Mouse (Mus musculus): ENCODE measurements around the gene Smpdl3b. TPM values are rescaled to one million over a fixed set of nuclear protein-coding genes. Genes with fewer than 3 reads are reported as not detected.
"Not testable (repeated sequence)": the region's sequence is repeated elsewhere in the genome, so short reads cannot be mapped to it uniquely, and the experiment has no call there.

Gene Smpdl3b
- polyA plus RNA-seq (2012; rRNA removed): 2.2 and 3.1 TPM in 2 replicates

- peak; percentile 64 to 82 for DNase-seq (ENCODE audit: extremely low spot score in 1 of 2, low spot score in 1 of 2)
Measured at GRCm38 (mm10) chr4:132756974-132757373, at the start of gene Smpdl3b. TSS of gene Smpdl3b (minus strand) at chr4:132757252.

- DNase-seq (ENCODE audit: extremely low spot score in 1 of 2, low spot score in 1 of 2): no peak
Measured at GRCm38 (mm10) chr4:132806620-132807191, 49.7 kb upstream of the Smpdl3b start.

DNA sequence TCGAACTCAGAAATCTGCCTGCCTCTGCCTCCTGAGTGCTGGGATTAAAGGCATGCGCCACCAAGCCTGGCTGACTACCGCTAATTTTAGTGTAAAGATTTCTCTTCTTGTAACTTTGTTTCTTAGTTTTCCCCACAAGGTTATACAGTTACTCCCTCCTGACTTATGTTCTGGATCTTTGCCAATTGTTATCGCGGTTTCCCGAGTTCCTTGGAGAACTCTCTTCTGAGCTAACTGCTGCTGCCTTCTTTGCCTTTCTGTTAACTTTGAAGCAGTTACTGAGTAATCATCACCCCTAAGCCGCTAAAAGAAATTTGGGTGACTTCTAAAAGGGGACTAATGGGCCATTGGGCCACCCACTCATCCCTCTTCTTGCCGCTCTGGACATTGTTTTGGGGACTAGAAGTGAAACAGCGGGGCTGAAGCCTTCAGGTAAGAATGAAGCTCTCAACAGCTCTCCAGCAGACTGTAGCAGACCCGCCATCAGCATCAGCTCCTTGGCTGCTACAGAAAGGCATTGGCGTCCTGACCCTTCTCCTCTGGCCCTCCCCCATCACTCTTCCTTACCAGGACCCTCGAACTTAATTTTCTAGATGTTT lies 48.6 kb upstream of the Smpdl3b start:
- no peak for DNase-seq (ENCODE audit: extremely low spot score in 1 of 2, low spot score in 1 of 2)

GRCm38 (mm10) chr4:132805146-132805545 lies 48.1 kb upstream of the Smpdl3b start:
- DNase-seq (ENCODE audit: extremely low spot score in 1 of 2, low spot score in 1 of 2): no peak

DNA sequence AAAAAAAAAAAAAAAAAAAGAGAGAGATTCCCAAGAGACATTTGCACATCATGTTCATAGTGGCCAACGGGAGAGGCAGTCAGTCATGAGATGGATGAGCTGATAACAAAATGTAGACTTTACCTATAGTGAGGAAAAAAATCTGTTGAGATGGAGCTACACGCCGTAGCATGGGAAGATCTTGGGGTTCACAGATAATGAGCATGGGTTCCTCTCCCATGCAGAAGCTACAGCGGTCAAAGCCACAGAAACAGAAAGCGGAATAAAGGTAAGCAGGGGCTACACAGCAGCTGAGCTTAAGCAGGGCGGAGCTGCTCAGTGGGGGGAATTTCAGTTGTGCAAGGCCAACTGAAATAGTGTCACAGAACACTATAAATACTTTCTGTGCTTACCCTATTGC lies 47.3 kb upstream of the Smpdl3b start:
- DNase-seq (ENCODE audit: extremely low spot score in 1 of 2, low spot score in 1 of 2): no peak

GRCm38 (mm10) chr4:132803876-132804275 lies 46.8 kb upstream of the Smpdl3b start:
- no peak for DNase-seq (ENCODE audit: extremely low spot score in 1 of 2, low spot score in 1 of 2)

DNA sequence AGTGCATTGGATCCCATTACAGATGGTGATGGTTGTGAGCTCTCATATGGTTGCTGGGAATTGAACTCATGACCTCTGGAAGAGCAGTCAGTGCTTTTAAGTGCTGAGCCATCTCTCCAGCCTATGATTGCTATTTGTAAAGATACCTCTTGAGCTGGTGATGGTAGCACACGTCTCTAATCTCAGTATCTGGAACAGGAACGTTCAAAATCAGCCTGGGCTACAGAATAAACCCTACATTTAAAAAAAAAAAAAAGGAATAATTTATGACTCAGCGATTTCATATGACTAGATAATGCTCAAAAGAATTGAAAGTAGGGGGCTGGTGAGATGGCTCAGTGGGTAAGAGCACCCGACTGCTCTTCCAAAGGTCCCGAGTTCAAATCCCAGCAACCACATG lies 46.2 kb upstream of the Smpdl3b start:
- no peak for DNase-seq (ENCODE audit: extremely low spot score in 1 of 2, low spot score in 1 of 2)

DNA sequence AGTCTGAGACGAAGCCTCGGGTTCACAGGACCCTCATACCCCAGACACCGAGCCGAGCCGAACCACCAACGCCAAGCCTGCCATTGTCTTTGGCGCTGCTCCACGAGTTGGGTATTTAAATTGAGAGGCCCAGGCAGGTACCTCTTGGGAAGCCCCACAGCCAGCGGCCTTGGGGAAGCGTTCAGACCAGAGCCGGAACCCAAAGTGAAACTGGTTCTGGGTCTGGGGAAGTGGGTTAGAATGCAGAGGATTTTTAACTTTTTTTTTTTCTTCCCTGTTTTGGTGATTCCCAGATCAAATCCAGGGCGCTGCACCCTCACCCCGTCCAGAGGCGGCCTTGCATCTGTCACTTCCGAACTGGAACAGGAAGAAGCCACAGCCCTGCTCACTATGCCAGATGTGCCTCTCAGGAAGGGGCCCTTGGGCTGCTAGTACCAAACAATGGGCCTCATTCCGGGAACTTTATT lies 45.2 kb upstream of the Smpdl3b start:
- DNase-seq (ENCODE audit: extremely low spot score in 1 of 2, low spot score in 1 of 2): no peak

DNA sequence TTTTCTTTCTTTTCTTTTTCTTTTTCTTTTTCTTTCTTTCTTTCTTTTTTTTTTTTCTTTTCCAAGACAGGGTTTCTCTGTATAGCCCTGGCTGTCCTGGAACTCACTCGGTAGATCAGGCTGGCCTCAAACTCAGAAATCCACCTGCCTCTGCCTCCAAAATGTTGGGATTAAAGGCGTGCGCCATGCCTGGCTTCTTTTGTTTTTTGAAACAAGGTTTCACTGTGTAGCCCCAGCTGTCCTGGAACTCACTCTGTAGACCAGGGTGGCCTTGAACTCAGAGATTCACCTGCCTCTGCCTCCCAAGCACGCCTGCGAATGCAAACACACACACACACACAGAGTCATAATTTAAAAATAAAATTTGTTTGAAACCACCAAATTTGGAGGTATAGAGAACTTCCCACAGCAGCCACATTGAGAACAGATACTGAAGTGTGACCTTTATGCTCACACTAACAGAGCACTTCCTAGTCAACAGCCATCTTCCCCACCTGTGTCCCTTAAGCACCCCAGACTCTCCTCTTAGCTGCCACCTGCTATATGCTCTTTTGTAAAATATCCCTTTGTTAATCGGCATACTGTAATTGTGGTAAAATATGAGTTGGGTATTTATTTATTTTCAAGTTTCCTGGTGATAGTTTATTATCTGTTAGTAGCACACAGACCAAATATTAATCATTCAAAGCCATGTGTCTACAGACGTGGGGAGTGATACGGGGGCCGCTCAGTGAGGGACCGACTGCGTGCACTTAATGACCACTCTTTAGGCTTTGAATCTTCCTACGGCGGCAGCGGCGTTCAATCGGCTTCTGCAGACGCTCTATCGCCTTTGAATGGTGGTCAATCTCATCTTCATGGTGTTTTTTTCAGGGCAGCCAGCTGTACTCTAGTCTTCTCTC lies 44.4 kb upstream of the Smpdl3b start:
- no peak for DNase-seq (ENCODE audit: extremely low spot score in 1 of 2, low spot score in 1 of 2)

- DNase-seq (ENCODE audit: extremely low spot score in 1 of 2, low spot score in 1 of 2): peak in 1 of 2 experiments; percentile 28
Measured at GRCm38 (mm10) chr4:132799845-132800244, 42.8 kb upstream of the Smpdl3b start.

DNA sequence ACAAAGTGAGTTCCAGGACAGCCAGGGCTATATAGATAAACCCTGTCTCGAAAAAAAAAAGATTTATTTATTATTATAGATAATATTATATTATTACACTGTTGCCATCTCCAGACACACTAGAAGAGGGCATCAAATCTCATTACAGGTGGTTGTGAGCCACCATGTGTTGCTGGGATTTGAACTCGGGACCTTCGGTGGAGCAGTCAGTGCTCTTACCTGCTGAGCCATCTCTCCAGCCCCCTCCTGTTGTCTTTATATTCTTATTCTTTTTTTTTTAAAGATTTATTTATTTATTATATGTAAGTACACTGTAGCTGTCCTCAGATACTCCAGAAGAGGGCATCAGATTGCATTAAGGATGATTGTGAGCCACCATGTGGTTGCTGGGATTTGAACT lies 41.6 kb upstream of the Smpdl3b start:
- DNase-seq (ENCODE audit: extremely low spot score in 1 of 2, low spot score in 1 of 2): not testable (repeated sequence)

DNA sequence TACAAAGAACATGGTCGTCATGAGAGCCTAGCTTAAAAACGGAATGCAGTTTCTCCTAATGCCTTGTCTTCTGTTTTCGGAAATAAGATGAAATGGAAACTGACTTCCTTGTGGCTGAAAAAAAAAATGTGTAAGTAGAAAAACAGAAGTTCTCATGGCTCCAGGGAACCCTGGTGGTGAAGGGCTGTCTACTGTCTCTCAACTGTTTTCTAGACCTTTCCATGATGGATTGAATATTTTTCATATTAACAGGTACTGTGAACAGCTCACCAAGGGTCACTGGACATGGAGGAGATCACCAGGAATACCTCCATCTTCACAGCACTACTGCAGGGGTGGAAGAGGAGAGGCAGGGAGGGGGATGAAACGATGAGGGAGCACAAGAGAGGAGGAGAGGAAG lies 41.0 kb upstream of the Smpdl3b start:
- DNase-seq (ENCODE audit: extremely low spot score in 1 of 2, low spot score in 1 of 2): no peak

DNA sequence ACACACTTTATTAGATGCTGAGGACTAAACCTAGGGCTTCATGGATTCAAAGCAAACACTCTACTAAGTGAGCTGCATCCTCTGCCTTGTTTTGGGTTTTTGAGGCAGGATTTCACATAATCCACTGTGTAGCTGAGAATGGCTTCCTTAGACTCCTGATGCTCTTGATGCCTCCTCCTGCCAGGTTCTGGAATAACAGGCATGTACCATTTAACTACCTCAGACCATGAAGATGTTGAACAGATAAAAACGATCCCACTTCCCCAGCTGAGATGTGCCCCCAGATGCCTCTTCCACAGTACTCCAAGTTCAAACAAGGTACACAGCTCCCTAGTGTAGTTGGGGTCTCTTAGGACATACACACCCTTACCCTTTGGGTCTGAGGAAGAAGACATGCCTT lies 40.4 kb upstream of the Smpdl3b start:
- no peak for DNase-seq (ENCODE audit: extremely low spot score in 1 of 2, low spot score in 1 of 2)

DNA sequence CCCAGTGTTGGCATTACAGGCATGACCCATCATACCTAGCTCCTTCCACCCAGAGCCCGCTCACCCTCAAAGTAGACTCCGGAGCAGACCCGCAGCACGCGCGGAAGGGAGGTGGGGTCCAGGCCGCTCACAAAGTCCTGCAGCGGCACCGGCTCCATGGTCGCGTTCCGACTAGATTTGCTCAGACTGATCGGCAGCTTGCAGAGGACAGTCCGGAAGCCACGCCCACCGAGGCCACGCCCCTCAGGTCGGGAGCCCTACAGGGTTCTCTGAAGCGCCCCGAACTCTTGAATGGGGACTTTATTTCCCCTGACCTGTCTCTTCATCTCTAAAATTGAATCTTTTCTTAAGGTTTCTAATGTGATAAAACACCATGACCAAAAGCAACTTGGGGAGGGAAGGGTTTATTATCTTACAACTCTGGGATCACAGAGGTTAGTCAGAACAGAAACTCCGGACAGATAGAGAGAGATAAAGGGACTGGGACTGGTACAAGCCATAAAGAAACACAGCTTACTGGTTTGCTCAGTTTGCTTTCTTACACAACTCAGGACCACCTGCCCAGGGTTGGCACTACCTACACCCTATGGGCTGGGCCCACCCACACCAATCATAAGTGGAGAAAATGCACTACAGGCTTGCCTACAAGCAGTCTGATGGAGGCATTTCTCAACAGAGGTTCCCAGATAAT lies 39.3 kb upstream of the Smpdl3b start, which contains the start of gene Themis2:
Themis2 (minus strand) TSS at position 192 of the 691 bp plus-strand sequence.
- no peak for DNase-seq (ENCODE audit: extremely low spot score in 1 of 2, low spot score in 1 of 2)

DNA sequence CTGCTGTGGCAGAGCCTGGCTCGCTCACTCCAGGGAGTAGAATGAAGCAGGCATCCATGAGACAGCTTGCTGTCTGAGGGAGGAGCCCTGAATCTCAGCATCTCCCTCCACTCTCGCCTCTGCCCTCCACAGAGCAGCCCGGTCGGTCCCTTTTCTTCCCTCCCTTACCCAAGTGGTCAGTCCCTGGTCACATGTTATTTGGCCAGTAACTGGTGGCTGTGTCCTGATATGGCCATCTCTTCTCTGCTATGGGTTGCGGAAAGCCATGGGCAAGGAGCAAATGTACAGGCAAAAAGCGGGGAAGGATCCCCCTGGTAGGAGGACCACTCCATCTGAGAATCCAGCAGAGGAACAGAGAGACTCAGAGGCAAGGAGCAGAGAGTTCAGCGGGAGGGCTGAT lies 38.1 kb upstream of the Smpdl3b start:
- DNase-seq (ENCODE audit: extremely low spot score in 1 of 2, low spot score in 1 of 2): no peak

- DNase-seq (ENCODE audit: extremely low spot score in 1 of 2, low spot score in 1 of 2): no peak
Measured at GRCm38 (mm10) chr4:132794760-132795159, 37.7 kb upstream of the Smpdl3b start.

DNA sequence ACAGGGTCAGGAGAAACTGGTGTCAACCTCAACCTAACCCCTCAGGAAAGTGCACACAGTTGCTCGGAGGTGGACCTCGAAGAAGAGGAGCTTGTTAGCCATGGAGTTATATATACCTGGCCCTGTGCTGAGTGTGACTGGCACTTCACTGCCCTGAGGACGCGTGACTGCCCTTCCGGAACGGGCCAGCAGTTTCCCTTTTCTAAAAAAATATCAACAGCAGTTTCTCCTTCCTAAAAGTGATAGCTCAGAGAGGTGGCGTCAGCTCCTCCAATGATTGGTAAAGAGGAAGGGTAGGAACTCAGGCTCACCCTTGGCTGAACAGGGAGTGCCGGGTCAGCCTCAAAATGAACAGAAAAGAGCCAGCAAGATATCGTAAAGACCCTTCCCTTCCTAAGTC lies 37.0 kb upstream of the Smpdl3b start:
- no peak for DNase-seq (ENCODE audit: extremely low spot score in 1 of 2, low spot score in 1 of 2)

DNA sequence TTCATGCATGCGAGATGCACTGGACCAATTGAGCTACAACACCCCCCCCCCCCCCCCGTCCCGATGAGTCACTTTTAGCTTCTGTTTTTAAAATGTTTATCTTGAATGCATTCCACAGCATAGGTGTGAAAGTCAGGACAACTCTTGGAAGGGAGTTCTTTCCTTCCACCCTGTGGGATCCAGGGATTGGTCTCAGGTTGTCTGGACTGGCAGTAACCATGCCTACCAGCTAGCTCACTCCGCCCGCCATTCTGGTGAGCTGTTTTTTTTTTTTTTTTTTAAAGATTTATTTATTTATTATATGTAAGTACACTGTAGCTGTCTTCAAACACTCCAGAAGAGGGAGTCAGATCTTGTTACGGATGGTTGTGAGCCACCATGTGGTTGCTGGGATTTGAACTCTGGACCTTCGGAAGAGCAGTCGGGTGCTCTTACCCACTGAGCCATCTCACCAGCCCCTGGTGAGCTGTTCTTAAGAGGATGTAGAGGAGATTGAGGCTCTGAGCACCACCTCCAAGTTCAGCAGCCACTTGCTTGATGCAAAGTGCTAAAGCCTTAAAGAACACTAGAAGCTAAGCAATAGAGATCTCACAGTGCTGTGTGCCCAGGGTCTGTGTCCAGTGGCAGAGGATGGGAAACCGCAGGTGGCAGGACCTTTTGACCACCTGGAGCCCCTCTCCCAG lies 36.4 kb upstream of the Smpdl3b start:
- DNase-seq (ENCODE audit: extremely low spot score in 1 of 2, low spot score in 1 of 2): not testable (repeated sequence)

- no peak for DNase-seq (ENCODE audit: extremely low spot score in 1 of 2, low spot score in 1 of 2)
Measured at GRCm38 (mm10) chr4:132789731-132790130, 32.7 kb upstream of the Smpdl3b start.

DNA sequence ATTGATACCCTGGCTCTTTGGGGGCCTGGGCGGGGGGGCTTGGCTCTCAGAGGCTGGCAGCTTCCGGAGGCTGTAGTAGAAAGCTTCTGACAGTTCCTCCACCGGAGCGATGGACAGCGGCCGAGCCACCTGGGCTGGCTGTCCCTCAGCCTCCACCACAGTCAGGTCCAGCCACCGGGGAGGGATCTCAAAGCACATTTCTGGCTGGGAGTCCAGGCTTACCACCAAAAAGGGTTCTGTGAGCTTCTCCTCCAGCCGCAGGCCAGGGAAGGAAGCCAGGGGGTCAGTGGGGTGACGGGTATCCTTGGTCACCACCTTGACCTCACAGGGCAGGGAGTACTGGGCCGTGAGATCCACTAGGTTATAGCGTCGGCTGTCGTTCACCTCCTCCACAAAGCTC lies 28.2 kb upstream of the Smpdl3b start:
- DNase-seq (ENCODE audit: extremely low spot score in 1 of 2, low spot score in 1 of 2): no peak
